Mouse (Mus musculus): ENCODE data around the gene Ankfn1.

The Ankfn1 gene

GRCm38 (mm10) chr11:89777431-89777830, at the start of gene Ankfn1:
Gene Ankfn1, minus strand, starts transcription at chr11:89777653.
- no peak for DNase-seq (ENCODE audit: low spot score)

- DNase-seq (ENCODE audit: low spot score): no peak
These were observed 46.4 kb upstream of the Ankfn1 start for GRCm38 (mm10) chr11:89823661-89824446.

- no peak for DNase-seq (ENCODE audit: low spot score)
These were observed 41.1 kb upstream of the Ankfn1 start for GRCm38 (mm10) chr11:89818594-89818993.

- DNase-seq (ENCODE audit: low spot score): no peak
These were observed 34.0 kb upstream of the Ankfn1 start for GRCm38 (mm10) chr11:89811403-89811802.

GRCm38 (mm10) chr11:89807998-89808397, 30.5 kb upstream of the Ankfn1 start:
- no peak for DNase-seq (ENCODE audit: low spot score)

- no peak for DNase-seq (ENCODE audit: low spot score)
These were observed 27.4 kb upstream of the Ankfn1 start for GRCm38 (mm10) chr11:89804822-89805221.

GRCm38 (mm10) chr11:89803974-89804373, 26.5 kb upstream of the Ankfn1 start:
- no peak for DNase-seq (ENCODE audit: low spot score)

GRCm38 (mm10) chr11:89792709-89793108, 15.3 kb upstream of the Ankfn1 start:
- DNase-seq (ENCODE audit: low spot score): peak; percentile 30

- no peak for DNase-seq (ENCODE audit: low spot score)
These were observed 1.4 kb downstream of the Ankfn1 start for GRCm38 (mm10) chr11:89776070-89776469.

GRCm38 (mm10) chr11:89774913-89775312, 2.5 kb downstream of the Ankfn1 start:
- no peak for DNase-seq (ENCODE audit: low spot score)

GRCm38 (mm10) chr11:89772941-89773340, 4.5 kb downstream of the Ankfn1 start:
- DNase-seq (ENCODE audit: low spot score): no peak

- DNase-seq (ENCODE audit: low spot score): no peak
These were observed 11.7 kb downstream of the Ankfn1 start for GRCm38 (mm10) chr11:89765770-89766148.

GRCm38 (mm10) chr11:89765014-89765769, 12.3 kb downstream of the Ankfn1 start:
- no peak for DNase-seq (ENCODE audit: low spot score)

GRCm38 (mm10) chr11:89733973-89734693, 43.3 kb downstream of the Ankfn1 start:
- no peak for DNase-seq (ENCODE audit: low spot score)

- DNase-seq (ENCODE audit: low spot score): peak; percentile 61
These were observed 43.9 kb downstream of the Ankfn1 start for GRCm38 (mm10) chr11:89733526-89733925.

GRCm38 (mm10) chr11:89720847-89721246, 56.6 kb downstream of the Ankfn1 start:
- peak; percentile 70 for DNase-seq (ENCODE audit: low spot score)

- no peak for DNase-seq (ENCODE audit: low spot score)
These were observed 58.9 kb downstream of the Ankfn1 start for GRCm38 (mm10) chr11:89718491-89718982.

GRCm38 (mm10) chr11:89716351-89716750, 61.1 kb downstream of the Ankfn1 start:
- DNase-seq (ENCODE audit: low spot score): no peak

- no peak for DNase-seq (ENCODE audit: low spot score)
These were observed 68.9 kb downstream of the Ankfn1 start for GRCm38 (mm10) chr11:89708526-89708925.

- DNase-seq (ENCODE audit: low spot score): no peak
These were observed 80.7 kb downstream of the Ankfn1 start for GRCm38 (mm10) chr11:89696431-89697403.

GRCm38 (mm10) chr11:89693686-89694085, 83.8 kb downstream of the Ankfn1 start:
- no peak for DNase-seq (ENCODE audit: low spot score)
